Mouse (Mus musculus): ENCODE results near the gene Kif3a.
A peak's percentile ranks its signal among the peaks of the same experiment; 100 is the strongest.

DNA sequence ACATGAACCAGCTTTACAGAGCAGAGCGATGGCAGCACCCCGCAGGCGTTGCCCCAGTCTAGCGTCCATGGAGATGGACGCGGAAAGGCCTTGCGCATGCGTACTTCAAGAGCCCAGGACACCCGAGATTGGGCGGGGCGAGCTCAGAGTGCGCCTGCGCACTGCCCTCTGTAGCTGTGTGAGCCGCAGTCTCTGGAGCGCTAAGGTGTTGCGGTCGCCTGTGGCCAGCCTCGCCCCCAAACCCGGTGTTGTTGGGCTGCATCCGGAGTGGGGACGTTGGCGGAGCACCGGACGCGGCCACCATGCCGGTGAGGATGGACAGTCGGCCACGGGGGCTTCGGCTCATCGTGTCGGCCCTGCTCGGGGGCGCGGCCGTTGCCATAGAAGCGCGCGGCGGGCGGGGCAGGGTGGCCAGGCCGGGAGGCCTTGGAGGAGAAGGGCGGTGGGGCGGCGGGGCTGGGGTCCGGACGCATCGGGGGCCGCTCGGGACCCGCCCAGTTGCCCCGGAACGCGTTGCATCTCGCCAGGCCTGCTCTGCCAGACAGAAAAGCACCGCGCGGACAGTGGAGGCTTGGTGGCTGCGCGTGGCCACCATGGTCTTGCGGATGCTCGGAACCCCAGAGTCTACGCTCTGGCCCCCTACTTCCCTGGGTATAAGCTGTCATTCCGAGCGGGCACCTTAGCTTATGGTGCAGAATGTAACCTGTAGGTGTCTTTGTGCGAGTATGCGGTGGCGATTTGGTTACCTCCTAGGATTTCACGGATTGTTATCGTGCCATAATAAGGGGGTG is at the start of gene Kif3a:
- TF ChIP-seq CTCF (IDR thresholded peaks at IDR 0.05; ENCODE audit: control insufficient read depth, insufficient read depth, low read length) (no peak), POLR2A (IDR thresholded peaks at IDR 0.05; ENCODE audit: borderline replicate concordance, control insufficient read depth, low read depth, low read length) (peak; percentile 16; the same call in 1 of the 2 replicates)

Data from bone marrow, adult 2 months (tissue).